Mouse (Mus musculus): ENCODE measurements around the gene Tspan1. TPM values are rescaled to one million over a fixed set of nuclear protein-coding genes. Genes with fewer than 3 reads are reported as not detected.

The Tspan1 gene
- total RNA-seq (2021) = not detected in 2 replicates
- long read RNA-seq = 0 reads

DNA sequence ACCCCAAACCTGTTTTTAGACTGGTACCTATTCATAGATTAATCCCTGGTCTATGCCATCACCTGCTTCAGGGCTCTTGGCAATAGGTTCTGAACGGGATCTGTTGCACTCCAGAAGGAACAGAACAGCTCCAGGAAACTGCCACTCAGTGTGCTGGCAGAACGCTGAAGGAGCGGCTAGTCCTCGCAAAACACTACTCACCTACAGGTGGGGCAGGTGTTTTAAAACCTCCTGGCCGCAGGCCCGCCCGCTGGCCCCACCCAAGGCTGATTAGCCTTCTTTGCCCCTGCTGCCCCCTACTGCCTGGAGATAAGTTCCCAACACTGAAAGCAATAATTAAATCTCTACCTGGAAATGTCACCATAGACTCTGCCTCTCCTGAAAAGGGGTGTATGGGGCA is at the start of gene Tspan1:
Gene Tspan1, minus strand, starts transcription at position 198 of the 400 bp plus-strand sequence.
- DNase-seq = no peak

GRCm38 (mm10) chr4:116217046-116217445 is 49.6 kb upstream of the Tspan1 start:
- peak; percentile 24 for DNase-seq

DNA sequence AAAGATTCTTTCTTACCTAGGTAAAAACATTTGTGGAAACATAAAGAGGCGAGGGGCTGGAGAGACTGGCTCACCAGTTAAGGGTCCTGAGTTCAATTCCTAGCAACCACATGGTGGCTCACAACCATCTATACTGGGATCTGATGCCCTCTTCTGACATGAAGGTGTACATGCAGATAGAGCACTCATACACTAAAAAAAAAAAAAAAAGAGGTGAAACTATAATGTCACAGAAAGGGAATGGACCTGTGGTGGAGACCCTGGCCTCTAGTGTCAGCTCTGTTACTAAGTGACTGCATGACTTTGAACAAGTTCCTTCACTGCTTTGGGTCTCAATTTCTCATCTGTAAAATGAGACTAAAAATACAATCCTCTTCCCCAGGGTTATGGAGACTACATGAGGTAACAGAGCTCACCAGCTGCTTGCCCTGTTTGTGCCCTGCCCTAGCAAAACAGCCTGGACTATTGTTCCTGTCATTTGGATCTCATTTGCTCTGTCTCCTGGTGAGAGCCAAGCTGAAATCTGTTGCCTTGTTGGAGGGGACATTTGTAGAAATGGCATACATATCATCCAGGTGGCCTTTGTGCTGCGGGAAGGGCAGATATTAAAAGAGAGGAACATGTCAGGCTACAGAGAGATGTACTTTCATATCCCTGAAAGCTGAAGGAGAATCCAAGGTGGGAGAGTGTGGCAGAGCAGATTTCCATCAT is 48.6 kb upstream of the Tspan1 start:
- DNase-seq = no peak

- no peak for DNase-seq
These were observed 41.5 kb upstream of the Tspan1 start for GRCm38 (mm10) chr4:116208891-116209290.

DNA sequence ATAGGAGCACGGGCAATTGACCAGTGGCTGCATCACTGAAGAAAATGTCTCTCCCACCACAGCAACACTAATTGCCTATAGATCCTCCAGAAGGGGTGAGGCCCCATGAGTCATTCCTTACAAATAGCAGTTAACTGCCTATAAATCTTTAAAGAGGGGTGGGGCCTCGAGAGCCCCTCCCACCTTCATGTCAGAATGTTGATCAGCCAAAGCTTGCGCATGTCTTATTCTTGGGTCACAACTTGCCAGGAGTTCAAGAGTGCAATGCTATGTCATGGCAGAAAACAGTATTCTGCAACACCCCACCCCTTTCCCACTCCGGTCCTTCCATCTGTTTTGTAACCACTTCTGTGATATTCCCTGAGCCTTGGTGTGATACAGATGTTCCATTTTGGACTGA is 39.1 kb upstream of the Tspan1 start:
- DNase-seq = no peak

GRCm38 (mm10) chr4:116204422-116204821 is 37.0 kb upstream of the Tspan1 start:
- DNase-seq = no peak

- DNase-seq = no peak
These were observed 31.0 kb upstream of the Tspan1 start for GRCm38 (mm10) chr4:116198422-116198821.

DNA sequence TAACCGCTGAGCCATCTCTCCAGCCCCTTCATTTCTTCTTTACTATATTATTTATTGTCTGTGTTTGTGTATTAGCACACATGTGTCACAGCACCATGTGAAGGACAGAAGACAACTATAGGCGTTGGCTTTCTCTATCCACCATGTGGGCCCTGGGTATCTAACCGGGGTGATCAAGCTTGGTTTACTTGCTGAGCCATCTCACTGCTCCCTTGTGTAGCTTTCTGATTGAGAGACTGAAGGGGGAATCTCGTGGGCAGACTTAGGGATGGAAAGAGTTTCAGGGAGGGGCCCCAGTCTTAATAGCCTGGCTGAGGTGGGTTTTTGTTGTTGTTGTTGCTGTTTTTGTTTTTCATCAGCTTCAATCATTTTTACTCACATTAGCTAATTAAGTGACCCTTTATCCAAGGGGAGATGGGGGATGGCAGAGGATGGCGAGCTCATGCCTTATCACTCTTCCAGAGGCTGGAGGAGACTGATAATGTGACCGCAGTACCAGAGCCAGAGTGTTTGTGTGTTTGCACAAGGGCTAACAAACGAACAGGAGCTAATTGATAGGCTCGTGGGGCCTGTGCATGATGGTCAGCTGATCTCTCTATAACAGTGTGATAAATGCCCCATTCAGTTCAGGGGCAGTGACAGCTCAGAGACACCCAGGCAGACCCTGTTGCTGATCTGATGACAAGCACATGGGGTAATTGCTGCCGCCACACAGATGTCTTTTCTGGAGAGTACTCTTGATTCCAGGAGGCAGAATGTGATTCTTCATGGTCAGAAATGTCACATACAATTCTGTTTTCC is 26.4 kb upstream of the Tspan1 start:
- DNase-seq = no peak

GRCm38 (mm10) chr4:116192286-116192835 is 25.0 kb upstream of the Tspan1 start:
- no peak for DNase-seq

GRCm38 (mm10) chr4:116185083-116185482 is 17.7 kb upstream of the Tspan1 start:
- DNase-seq = no peak

DNA sequence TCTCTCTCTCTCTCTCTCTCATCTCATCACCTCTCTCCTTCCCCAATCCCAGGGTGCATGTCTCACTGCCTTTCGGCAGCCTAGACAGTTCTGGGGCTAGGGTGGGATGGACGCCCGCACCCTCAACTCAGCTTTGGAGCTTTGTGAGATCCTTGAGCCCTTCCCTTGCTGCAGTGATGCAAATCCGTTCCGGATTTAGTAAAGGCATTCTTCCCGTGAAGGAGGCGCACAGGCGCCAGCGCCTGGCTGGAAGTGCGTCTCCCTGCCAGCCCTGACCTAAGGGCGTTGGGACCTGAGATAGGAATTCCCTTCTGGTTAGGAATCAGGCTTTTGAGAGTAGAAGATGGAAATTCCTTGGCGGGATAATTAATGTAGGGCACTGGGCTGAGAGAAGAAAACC is 15.3 kb upstream of the Tspan1 start:
- peak; percentile 27 for DNase-seq

GRCm38 (mm10) chr4:116182079-116182478 is 14.7 kb upstream of the Tspan1 start:
- no peak for DNase-seq

DNA sequence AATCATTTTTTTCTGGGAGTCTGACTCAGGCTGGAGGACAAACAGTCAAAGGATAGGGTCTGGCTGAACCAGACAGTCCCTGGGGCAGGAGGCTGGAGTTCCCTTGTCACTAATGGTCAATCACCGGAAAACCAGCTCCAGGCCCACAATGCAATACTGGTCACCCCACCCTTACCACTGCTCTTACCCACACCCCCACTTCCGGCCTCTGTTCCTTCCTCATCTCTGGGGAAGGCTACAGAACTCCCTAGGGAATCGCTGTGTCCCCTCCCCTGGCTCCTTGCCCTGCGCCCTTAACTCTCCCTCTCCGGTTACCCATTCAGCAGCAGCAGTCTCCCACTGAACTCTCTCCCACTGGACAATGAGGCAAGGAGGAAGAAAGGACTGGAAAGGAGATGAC is 9.7 kb upstream of the Tspan1 start:
- peak; percentile 64 for DNase-seq

DNA sequence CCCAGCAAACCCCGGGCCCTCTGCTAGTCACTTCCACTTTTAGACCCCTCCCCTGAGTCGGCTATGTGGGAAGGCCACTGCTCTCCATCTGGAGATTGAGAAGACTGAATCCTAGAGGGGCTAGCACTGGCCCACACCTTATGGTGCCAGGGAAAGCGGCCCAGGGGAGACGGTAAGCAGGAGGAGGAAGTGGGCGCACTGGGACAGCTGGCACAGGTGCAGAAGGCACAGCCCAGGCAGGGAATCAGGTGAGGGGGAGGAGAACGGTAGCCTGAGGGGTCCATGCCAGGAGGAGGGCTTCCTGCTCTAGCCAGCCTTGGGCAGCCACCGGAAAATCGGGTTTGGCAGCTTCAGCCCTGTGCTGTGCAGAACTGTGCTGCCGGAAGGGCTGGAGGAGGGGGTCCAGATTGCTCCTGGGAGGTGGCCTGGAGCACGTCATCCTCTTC is 9.2 kb upstream of the Tspan1 start:
- DNase-seq = peak; percentile 66

- no peak for DNase-seq
These were observed 8.5 kb upstream of the Tspan1 start for GRCm38 (mm10) chr4:116175711-116176542.

GRCm38 (mm10) chr4:116175136-116175535 is 7.7 kb upstream of the Tspan1 start:
- DNase-seq = no peak

DNA sequence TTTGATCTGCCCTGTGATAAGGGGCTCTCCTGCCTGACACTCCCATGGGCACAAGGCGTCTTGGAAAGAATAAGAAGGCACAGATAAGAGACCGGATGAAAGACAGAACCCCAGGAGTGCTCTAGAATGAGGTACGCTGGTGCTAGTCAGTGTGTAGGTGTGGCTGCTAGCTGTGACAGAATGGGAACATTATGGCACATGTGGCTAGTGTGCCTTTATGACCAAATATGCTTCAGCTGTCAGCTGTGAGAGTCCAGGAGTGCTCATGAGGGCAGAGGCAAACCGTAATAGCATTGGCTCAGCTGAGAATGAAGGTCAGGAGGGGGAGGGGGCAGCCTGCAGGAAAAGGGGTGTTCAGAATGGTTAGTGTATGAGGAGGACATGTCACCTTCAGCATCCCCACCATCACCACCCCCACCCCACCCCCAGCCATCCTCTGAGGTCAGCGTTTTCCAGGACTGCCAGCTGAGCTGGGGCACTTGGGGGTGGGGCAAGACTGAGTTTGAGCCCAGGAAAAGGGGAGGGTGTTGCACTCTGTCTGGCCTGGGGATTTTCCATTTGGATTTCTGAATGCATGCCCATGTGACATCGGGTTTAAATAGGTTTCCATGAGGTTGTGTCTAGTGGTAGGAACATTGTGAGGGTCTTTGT is 7.2 kb upstream of the Tspan1 start:
- peak; percentile 20 for DNase-seq

DNA sequence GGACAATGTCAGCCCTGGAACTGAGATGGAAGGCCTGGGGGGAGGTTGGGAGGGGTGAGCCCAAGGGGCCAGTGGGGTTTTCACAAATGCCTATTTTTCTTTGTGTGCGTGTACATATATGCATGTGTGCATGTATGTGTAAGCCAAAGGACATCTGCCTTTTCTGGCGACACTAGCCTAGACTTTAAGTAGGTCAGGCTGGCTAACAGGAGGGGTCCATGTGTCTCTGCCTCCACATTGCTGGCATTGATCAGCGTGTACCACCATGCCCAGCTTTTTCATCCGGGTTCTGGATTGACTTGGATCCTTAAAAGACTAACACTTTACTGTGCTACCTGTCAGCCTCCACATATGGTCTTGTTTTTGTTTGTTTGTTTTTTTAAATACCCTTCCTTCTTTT is 6.4 kb upstream of the Tspan1 start:
- no peak for DNase-seq

DNA sequence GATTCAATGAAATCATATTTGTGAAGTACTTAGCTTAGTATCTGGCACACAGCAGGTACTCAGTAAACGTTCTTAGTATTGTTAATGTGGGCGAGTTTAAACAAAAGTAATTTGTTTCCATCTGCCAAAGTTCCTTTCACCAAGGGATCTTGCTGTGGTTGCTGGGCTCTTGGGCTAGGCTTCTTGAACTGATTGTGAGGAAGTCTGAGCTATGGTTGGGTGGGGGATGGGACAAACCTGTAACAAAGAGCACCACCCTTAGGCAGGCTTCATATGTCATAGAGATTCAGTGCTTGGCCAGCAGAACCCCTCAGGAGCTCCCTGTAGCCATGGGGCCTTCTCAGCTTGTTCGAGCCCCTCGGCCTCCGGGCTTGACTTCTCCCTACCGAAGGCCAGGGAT is 5.7 kb upstream of the Tspan1 start, which contains the start of the genes 1700042G07Rik and Gm49337:
Gene 1700042G07Rik, plus strand, starts transcription at position 301 of the 400 bp plus-strand sequence.
Gene Gm49337, plus strand, starts transcription at position 313 of the 400 bp plus-strand sequence.
- DNase-seq = no peak

DNA sequence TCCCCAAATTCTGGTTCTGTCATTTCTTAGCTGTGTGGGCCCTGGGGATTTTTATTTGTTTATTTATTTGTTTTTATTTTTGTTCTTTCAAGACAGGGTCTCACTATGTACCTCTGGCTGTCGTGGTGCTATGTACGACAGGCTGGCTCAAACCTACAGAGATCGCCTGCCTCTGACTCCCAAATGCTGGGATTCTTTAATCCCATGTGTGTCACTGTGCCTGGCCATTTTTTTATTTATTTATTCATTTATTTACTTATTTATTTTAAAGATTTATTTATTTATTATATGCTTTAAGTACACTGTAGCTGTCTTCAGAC is 1.9 kb upstream of the Tspan1 start:
- DNase-seq = no peak

GRCm38 (mm10) chr4:116168617-116169352 is 1.4 kb upstream of the Tspan1 start:
- DNase-seq = peak; percentile 80
